Mouse (Mus musculus): ENCODE data around the gene Tex52. TPM values are rescaled to one million over a fixed set of nuclear protein-coding genes. Genes with fewer than 3 reads are reported as not detected.
"Not testable (repeated sequence)": the region's sequence is repeated elsewhere in the genome, so short reads cannot be mapped to it uniquely, and the experiment has no call there.

The Tex52 gene
- total RNA-seq, 2 experiments from 2014 or later, result not detected

- intact Hi-C loops (cut with DNase I), result loop anchor here (5.0 kb wide), 1 partner anchor 36 kb away; no protein-coding TSS in a partner anchor
These were observed 1.3 kb downstream of the Tex52 start for GRCm38 (mm10) chr6:128376371-128377085.

GRCm38 (mm10) chr6:128379636-128380035, 4.4 kb downstream of the Tex52 start:
- intact Hi-C loops (cut with DNase I), result loop anchor here (5.0 kb wide), 1 partner anchor 33 kb away; no protein-coding TSS in a partner anchor

More at GRCm38 (mm10) chr6:128376371-128377085, 1.3 kb downstream of the Tex52 start:
- DNase-seq, result no peak

DNA sequence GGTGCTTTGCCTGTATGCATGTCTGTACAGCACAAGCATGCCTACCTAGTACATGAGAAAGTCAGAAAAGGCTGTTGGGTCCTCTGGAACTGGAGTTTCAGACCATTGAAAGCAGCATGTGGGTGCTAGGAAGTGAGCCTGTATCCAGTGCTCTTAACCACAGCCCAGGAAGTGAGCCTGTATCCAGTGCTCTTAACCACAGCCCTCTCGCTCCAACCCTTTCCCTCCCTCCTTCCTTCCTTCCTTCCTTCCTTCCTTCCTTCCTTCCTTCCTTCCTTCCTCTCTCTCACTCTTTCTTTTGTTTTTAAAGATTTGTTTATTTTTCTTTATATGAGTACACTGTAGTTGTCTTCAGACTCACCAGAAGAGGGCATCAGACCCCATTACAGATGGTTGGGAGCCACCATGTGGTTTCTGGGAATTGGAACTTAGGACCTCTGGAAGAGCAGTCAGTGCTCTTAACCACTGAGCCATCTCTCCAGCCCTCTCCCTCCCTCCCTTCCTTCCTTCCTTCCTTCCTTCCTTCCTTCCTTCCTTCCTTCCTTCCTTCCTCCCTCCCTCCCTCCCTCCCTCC, 5.4 kb downstream of the Tex52 start:
- DNase-seq; intact Hi-C loops (cut with DNase I): not testable (repeated sequence)

More at GRCm38 (mm10) chr6:128379636-128380035, 4.4 kb downstream of the Tex52 start:
- no peak for DNase-seq

GRCm38 (mm10) chr6:128381254-128381653, 6.0 kb downstream of the Tex52 start:
- intact Hi-C loops (cut with DNase I), result no loop called here

GRCm38 (mm10) chr6:128383752-128384151, 8.5 kb downstream of the Tex52 start:
- DNase-seq, result no peak
- intact Hi-C loops (cut with DNase I), result no loop called here

More at GRCm38 (mm10) chr6:128381254-128381653, 6.0 kb downstream of the Tex52 start:
- no peak for DNase-seq

- intact Hi-C loops (cut with DNase I), result no loop called here
- no peak for DNase-seq
These were observed 9.8 kb downstream of the Tex52 start for GRCm38 (mm10) chr6:128385026-128385425.

DNA sequence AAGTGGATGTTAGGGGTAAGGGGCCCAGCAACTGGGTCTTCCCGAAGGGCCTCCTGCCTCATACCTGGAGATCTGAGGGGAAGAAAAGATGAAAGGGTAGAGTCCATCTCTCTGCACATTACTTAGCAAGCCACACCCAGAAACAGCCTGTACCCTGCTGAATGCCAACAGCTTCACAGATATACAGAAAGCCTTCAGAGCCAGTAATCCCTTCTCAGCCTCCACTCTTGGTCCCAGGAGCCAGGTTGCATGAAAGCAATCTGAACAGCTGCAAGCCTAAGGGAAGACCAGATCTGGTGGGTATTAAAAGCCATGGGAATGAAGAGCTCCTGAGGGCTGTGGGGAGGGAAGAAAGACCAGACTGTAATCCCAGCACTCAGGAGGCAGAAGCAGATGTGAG, 13.9 kb downstream of the Tex52 start:
- no peak for DNase-seq
- intact Hi-C loops (cut with DNase I), result no loop called here

- intact Hi-C loops (cut with DNase I), result no loop called here
These were observed 15.4 kb downstream of the Tex52 start for GRCm38 (mm10) chr6:128390683-128391082.

DNA sequence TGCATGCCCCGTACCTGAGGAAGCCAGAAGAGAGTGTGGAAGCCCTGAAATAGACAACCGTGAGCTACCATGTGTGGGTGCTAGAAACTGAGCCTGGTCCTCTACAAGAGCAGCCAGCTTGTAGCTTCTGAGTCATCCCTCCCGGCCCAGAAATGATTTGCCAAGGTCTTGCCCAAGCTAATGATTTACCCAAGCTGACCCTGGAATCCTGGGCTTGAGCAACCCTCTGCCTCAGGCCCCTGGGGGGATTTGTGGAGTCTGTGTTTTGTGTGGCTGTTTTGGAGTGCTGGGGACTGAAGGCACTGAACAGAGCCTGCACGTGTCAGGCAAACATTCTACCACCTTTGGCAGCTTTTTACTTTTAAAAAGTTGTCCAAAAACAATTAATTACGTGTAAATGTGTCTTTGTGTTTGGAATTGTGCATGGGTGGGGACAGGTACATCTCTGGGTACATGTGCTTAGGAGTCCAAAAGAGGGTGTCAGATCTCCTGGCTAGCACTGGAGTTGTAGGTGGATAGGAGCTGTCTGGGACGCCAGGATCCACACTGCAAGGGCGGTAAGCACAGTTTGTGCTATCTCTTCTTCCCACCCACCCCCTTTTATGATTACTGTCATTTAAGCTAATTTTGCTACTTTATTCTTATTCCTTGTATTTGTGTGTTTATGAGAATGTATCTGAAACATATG, 22.5 kb downstream of the Tex52 start:
- DNase-seq, result no peak
- intact Hi-C loops (cut with DNase I), result no loop called here

More at GRCm38 (mm10) chr6:128390683-128391082, 15.4 kb downstream of the Tex52 start:
- DNase-seq, result no peak

GRCm38 (mm10) chr6:128398996-128399395, 23.7 kb downstream of the Tex52 start, which contains the start of gene Nrip2:
Gene Nrip2, plus strand, starts transcription at chr6:128399296.
- no peak for DNase-seq
- intact Hi-C loops (cut with DNase I), result no loop called here

DNA sequence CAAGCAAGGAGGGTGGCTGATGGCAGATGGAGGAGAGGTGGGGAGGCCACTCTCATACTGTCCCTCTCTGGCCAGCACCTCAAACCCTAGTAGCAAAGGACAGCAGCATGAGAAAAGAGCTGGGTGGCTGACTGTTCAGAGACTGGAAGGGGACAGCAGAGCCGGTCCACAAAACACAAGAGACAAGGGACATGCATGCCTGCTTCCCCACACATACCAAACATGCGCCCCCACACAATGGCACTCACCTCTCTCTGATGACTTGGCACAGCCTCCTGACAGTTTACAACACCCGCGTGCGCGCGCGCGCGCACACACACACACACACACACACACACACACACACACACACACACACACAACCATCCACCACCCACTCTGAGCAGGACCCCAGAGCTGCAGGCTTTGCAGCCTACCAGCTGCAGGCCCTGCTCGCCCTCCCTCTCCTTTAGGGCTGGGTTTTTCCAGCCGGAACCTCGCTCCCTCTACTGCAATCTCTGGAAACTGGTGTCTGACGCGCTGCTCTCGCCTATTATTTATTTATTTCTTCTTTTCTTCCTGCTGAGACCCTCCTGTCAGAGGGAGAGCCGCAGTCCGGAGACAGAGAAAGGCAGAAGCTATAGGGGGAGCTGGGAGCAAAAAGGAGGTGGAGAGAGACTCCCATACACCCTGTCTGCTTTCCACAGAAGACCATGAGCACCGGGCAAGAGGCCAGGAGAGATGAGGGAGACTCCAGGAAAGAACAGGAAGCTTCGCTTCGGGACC, 24.3 kb downstream of the Tex52 start:
- intact Hi-C loops (cut with DNase I), result no loop called here
- no peak for DNase-seq

GRCm38 (mm10) chr6:128404708-128405107, 29.5 kb downstream of the Tex52 start:
- intact Hi-C loops (cut with DNase I), result no loop called here

GRCm38 (mm10) chr6:128408544-128409125, 33.4 kb downstream of the Tex52 start:
- no peak for DNase-seq
- intact Hi-C loops (cut with DNase I), result no loop called here

More at GRCm38 (mm10) chr6:128404708-128405107, 29.5 kb downstream of the Tex52 start:
- no peak for DNase-seq

DNA sequence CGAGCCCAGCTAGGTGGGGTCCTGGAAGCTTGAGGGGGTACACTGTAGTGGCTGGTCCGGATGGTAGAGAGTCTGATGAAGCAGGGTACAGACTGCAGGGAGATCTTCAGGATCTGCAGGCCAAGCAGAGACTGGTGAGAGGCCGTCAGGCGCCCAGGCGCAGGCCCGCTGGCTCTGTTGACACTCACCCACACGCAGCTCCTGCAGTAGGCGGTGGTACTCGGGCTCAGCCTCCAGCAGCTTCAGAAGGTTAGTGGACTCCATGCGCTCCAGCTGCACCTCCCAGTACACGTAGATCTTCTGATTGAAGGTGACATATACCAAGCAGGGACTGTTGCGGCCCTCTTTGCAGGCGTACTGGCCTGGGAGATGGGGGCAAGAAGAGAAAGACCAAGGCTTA, 35.0 kb downstream of the Tex52 start:
- no peak for DNase-seq
- intact Hi-C loops (cut with DNase I), result loop anchor here (1.0 to 5.0 kb wide), 3 partner anchors 33 to 183 kb away; partner anchors contain the start of genes Gm44596 and Tex52

DNA sequence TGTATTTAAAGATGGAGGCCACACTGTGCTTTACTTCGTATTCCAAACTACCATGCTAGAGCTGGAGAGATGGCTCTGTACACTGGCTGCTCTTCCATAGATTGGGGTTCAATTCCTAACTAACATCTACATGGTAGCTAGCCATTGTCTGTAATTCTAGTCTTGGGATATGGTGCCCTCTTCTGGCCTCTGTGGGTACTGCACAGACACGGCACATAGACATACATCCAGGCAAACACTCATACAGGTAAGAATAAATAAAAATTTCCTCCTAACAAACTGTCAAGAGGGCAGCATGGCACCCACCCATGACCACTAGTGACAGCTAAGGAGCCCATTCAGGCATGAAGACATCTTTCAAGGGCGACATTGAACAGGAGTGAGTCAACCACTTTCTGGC, 35.9 kb downstream of the Tex52 start:
- intact Hi-C loops (cut with DNase I), result loop anchor here (5.0 kb wide), 2 partner anchors 34 to 184 kb away; partner anchors contain the start of genes Gm44596 and Tex52
- DNase-seq, result peak; percentile 55 to 71

- intact Hi-C loops (cut with DNase I), result no loop called here
- DNase-seq, result no peak
These were observed 40.9 kb downstream of the Tex52 start for GRCm38 (mm10) chr6:128416169-128416568.

DNA sequence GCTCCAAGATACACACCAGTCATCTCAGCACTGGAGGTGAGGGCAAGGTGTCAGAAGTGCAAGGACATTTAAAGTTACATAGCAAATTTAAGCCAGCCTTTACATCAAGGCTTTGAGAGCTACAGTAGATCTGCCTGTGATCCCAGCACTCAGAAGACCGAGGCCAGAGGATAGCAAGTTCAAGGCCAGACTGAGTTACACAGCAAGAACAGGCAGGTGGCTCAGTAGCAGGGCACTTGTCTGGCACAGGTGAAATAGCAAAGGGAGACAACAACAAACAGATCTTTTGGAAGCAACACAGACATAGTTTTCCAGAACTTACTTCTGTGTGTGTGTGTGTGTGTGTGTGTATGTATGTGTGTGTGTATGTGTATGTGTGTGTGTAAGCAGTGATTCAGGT, 42.8 kb downstream of the Tex52 start:
- DNase-seq, result no peak
- intact Hi-C loops (cut with DNase I), result no loop called here

GRCm38 (mm10) chr6:128421036-128421435, 45.8 kb downstream of the Tex52 start:
- intact Hi-C loops (cut with DNase I), result no loop called here
- no peak for DNase-seq

DNA sequence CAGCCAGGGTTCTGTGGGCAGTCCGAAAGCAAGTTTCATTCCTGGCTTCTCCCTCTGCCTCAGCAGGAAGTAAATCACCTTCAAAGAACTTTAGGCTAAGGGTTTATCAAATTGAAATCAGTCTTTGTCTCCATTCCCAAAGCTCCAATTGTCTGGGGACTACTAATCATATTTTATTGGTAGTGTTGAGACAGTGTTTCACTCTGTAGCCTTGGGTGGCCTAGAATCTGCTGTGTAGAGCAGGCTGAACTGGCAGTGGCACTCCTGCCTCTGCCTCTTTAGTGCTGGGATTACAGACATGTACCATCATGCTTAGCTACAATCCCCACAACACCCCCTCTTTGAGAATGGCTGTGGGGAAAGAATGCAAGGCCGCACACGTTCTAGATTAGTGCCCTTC, 46.2 kb downstream of the Tex52 start:
- intact Hi-C loops (cut with DNase I), result no loop called here

More for the DNA sequence above, 46.2 kb downstream of the Tex52 start:
- no peak for DNase-seq
